Mouse (Mus musculus) embryonic facial prominence, embryonic 10.5 days (tissue): Measurements from ENCODE around the gene Lamtor5. TPM values are rescaled to one million over a fixed set of nuclear protein-coding genes. Genes with fewer than 3 reads are reported as not detected.
"Not testable (repeated sequence)": the region's sequence is repeated elsewhere in the genome, so short reads cannot be mapped to it uniquely, and the experiment has no call there.

ENCODE experiments used
- DNase-seq: peaks from one replicate; pipeline ENCODE4 v3.0.0-alpha.2; 2017; ENCODE audit warnings: low spot score
- H3K27ac ChIP-seq: fragments of 300-500 bp; sonication (generic); replicated peaks from 2 replicates; pipeline ENCODE4 v1.5.1; 2016; ENCODE audit warnings: mild to moderate bottlenecking
- H3K27me3 ChIP-seq: fragments of 300-500 bp; sonication (generic); replicated peaks from 2 replicates; pipeline ENCODE4 v1.6.1; 2016; ENCODE audit warnings: low read depth, mild to moderate bottlenecking; ENCODE audit not compliant: poor library complexity, severe bottlenecking
- H3K36me3 ChIP-seq: fragments of 300-500 bp; sonication (generic); replicated peaks from 2 replicates; pipeline ENCODE4 v1.6.1; 2016; ENCODE audit warnings: mild to moderate bottlenecking, moderate library complexity
- H3K4me1 ChIP-seq: fragments of 300-500 bp; sonication (generic); 2 replicates; pipeline ENCODE4 v1.6.1; 2016
- H3K4me3 ChIP-seq: fragments of 300-500 bp; sonication (generic); 2 replicates; pipeline ENCODE4 v1.5.1; 2016; ENCODE audit warnings: mild to moderate bottlenecking, moderate library complexity
- H3K9me3 ChIP-seq: fragments of 300-500 bp; sonication (generic); 2 replicates; pipeline ENCODE4 v1.6.1; 2016; ENCODE audit warnings: mild to moderate bottlenecking
- WGBS: fragments of 180-500 bp; shearing (Covaris S2); methylation state at CpG from one replicate; pipeline ENCODE4 v1.1.7; 2016; 5-methylcytosine and 5-hydroxymethylcytosine counted together
- polyA plus RNA-seq: library from polyadenylated mRNA; unstranded; fragments of >200 nt; fragmentation: Nextera tagmentation; extraction: Ambion mirVana; gene quantifications from 2 replicates; pipeline ENCODE4 v1.2.1, GENCODE M21; 2016

The Lamtor5 gene
- polyA plus RNA-seq, 1 experiment from 2014 or later: 191 TPM

GRCm38 (mm10) chr3:107275996-107276395 lies 2.7 kb upstream of the Lamtor5 start:
- no peak for DNase-seq
- Histone ChIP-seq H3K36me3 (no peaks in the 10 kb centered on the region), H3K9me3 (no peaks in the 10 kb centered on the region), H3K27me3 (no peaks in the 10 kb centered on the region; the same call in 1 of the 2 replicates), H3K4me3 (no peak overlapping the region), H3K27ac (no peak overlapping the region), H3K4me1 (peaks cover 12% of the 10 kb centered on the region)
- 62% methylated on average over 4 of the region's 4 CpGs for WGBS

GRCm38 (mm10) chr3:107276626-107277025 lies 2.0 kb upstream of the Lamtor5 start:
- H3K36me3 ChIP-seq: no peaks in the 10 kb centered on the region
- no peak for DNase-seq
- H3K27ac ChIP-seq: no peak overlapping the region
- WGBS: 82% methylated on average over 3 of the region's 3 CpGs
- H3K9me3 ChIP-seq: no peaks in the 10 kb centered on the region
- no peak overlapping the region for H3K4me3 ChIP-seq
- no peaks in the 10 kb centered on the region; the same call in 1 of the 2 replicates for H3K27me3 ChIP-seq
- H3K4me1 ChIP-seq: peaks cover 12% of the 10 kb centered on the region

GRCm38 (mm10) chr3:107286123-107286522 lies 7.5 kb downstream of the Lamtor5 start:
- H3K36me3 ChIP-seq: peaks cover 37% of the 10 kb centered on the region
- H3K27me3 ChIP-seq: no peaks in the 10 kb centered on the region
- no peaks in the 10 kb centered on the region for H3K9me3 ChIP-seq
- no peak for DNase-seq
- H3K4me1 ChIP-seq: peaks cover 7% of the 10 kb centered on the region
- H3K27ac ChIP-seq: no peak overlapping the region
- no peak overlapping the region for H3K4me3 ChIP-seq
- 82% methylated on average over 2 of the region's 2 CpGs for WGBS

GRCm38 (mm10) chr3:107287346-107287745 lies 8.7 kb downstream of the Lamtor5 start:
- no peak overlapping the region for H3K27ac ChIP-seq
- H3K9me3 ChIP-seq: no peaks in the 10 kb centered on the region
- H3K4me3 ChIP-seq: no peak overlapping the region
- H3K36me3 ChIP-seq: peaks cover 31% of the 10 kb centered on the region
- peaks cover 15% of the 10 kb centered on the region for H3K4me1 ChIP-seq
- DNase-seq: no peak
- no peaks in the 10 kb centered on the region for H3K27me3 ChIP-seq

DNA sequence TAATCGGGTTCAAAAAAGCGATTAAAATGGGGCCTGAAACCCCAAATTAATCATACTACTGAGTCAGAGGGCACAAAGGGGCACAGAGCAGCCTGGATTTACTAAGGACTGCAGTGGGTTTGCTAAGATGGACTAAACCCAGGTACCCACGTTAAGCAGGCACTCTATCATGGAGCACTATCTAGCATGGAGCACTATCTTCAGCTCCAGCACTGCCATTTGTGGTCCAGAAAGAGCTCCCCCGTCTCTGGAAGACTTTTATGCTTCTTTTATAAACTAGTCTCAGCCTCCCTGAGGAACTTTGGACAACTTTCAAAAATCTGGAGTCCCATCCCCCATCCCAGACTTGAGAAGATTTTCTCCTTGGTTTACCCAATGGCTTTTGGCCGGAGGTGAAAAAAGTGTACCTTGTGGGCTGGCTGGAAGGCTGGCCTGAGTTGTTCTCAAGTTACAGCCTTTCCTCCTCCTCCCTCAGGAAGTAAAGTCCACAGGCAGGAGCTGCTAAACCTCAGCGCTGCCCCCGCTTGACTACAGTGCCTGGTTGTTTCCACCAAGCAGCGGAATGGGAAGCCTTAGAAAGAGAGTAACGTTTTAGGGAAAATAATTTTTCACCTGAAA lies 12.2 kb downstream of the Lamtor5 start, which contains the start of gene Slc16a4:
Gene Slc16a4 (plus strand): TSS at position 467 of the 618 bp plus-strand sequence.
- DNase-seq: peak; percentile 70
- Histone ChIP-seq H3K4me3 (no peak within 1 kb of the TSS), H3K4me1 (peaks cover 15% of the 10 kb centered on the region), H3K9me3 (no peaks in the 10 kb centered on the region), H3K27me3 (no peaks in the 10 kb centered on the region), H3K36me3 (peaks cover 16% of the 10 kb centered on the region; the same call in 1 of the 2 replicates), H3K27ac (peak within 1 kb of the TSS; percentile 48)
- WGBS: 25% methylated on average over 9 of the region's 9 CpGs

GRCm38 (mm10) chr3:107295672-107296360 lies 17.2 kb downstream of the Lamtor5 start:
- Histone ChIP-seq H3K27me3 (no peaks in the 10 kb centered on the region), H3K4me1 (peaks cover 11% of the 10 kb centered on the region), H3K27ac (no peak overlapping the region), H3K4me3 (no peak overlapping the region), H3K36me3 (peaks cover 21% of the 10 kb centered on the region; the same call in 1 of the 2 replicates), H3K9me3 (no peaks in the 10 kb centered on the region)
- 89% methylated on average over 5 of the region's 5 CpGs for WGBS
- no peak for DNase-seq

DNA sequence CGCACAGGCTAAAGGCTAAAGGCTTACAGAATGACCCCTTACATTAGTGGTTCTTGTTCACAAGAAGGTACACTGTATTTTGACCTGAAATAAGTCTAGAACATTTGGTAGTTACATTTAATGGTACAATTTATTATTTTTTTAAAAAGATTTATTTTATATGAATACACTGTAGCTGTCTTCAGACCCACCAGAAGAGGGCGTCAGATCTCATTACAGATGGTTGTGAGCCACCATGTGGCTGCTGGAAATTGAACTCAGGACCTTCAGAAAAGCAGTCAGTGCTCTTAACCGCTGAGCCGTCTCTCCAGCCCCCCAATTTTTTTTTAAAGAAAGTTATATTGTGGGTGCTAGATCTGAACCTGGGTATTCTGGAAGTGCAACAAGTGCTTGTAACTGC lies 18.3 kb downstream of the Lamtor5 start:
- not testable (repeated sequence) for H3K9me3 ChIP-seq, DNase-seq, H3K27ac ChIP-seq, H3K27me3 ChIP-seq, H3K4me1 ChIP-seq, H3K4me3 ChIP-seq
- H3K36me3 ChIP-seq: peaks cover 32% of the 10 kb centered on the region
- 69% methylated on average over 4 of the region's 4 CpGs for WGBS

- Histone ChIP-seq H3K9me3 (no peaks in the 10 kb centered on the region), H3K36me3 (peaks cover 86% of the 10 kb centered on the region), H3K27me3 (no peaks in the 10 kb centered on the region), H3K27ac (no peak overlapping the region), H3K4me3 (no peak overlapping the region), H3K4me1 (no peaks in the 10 kb centered on the region)
- 93% methylated on average over 3 of the region's 3 CpGs for WGBS
- no peak for DNase-seq
Observed at GRCm38 (mm10) chr3:107317338-107317737, 38.7 kb downstream of the Lamtor5 start.

- Histone ChIP-seq H3K27me3 (no peaks in the 10 kb centered on the region), H3K4me3 (no peak overlapping the region), H3K4me1 (peaks cover 27% of the 10 kb centered on the region), H3K36me3 (peaks cover 88% of the 10 kb centered on the region), H3K9me3 (no peaks in the 10 kb centered on the region), H3K27ac (no peak overlapping the region)
- no peak for DNase-seq
- WGBS: 96% methylated on average over 2 of the region's 2 CpGs
Observed at GRCm38 (mm10) chr3:107321141-107321540, 42.5 kb downstream of the Lamtor5 start.

DNA sequence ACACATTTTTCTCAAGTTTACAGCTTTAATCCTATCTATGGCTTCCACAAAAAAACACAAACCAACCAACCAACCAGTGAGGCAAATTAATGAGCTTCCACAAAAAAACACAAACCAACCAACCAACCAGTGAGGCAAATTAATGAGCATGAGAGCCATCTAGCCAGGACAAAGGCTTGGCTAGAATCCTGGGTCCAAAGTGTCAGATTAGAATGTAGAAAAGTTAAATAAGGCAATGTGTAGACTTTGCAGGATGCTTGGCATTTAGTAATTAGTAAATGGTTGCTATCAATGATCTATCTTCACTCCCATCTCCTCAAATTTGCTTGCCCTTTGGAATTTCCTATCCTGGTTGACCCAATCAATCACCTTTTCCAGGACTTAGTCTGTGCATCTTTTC lies 43.1 kb downstream of the Lamtor5 start:
- Histone ChIP-seq H3K9me3 (no peaks in the 10 kb centered on the region), H3K36me3 (peaks cover 87% of the 10 kb centered on the region), H3K4me1 (peaks cover 27% of the 10 kb centered on the region)

DNA sequence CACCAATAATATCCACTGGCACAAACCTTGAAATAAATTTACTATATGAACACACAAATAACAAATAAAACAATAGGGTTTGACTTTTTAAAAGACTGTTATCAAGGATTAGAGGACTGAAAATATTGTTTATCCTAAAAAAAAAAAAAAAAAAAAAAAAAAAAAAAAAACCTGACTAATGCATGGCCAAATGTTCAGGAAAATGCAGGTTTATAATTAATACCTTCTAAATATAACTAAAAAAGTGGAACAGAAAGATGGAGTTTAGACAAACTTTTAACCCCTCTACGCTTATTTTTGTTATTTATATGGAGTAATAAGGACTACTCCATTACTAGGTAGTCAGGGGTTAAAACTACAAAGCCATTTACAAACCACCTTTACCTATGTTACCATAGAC lies 47.8 kb downstream of the Lamtor5 start:
- Histone ChIP-seq H3K4me1 (peaks cover 51% of the 10 kb centered on the region), H3K36me3 (peaks cover 95% of the 10 kb centered on the region), H3K27me3 (no peaks in the 10 kb centered on the region), H3K27ac (no peak overlapping the region), H3K9me3 (no peaks in the 10 kb centered on the region), H3K4me3 (no peak overlapping the region)
- WGBS: 96% methylated on average over 1 of the region's 1 CpGs
- no peak for DNase-seq

More for the DNA sequence above, 43.1 kb downstream of the Lamtor5 start:
- DNase-seq: no peak
- no peak overlapping the region for H3K27ac ChIP-seq
- H3K4me3 ChIP-seq: no peak overlapping the region
- H3K27me3 ChIP-seq: no peaks in the 10 kb centered on the region

GRCm38 (mm10) chr3:107330503-107331424 lies 52.1 kb downstream of the Lamtor5 start:
- Histone ChIP-seq H3K4me1 (peaks cover 45% of the 10 kb centered on the region), H3K27ac (no peak overlapping the region), H3K4me3 (peak overlapping the region; percentile 78), H3K27me3 (no peaks in the 10 kb centered on the region), H3K36me3 (peaks cover 60% of the 10 kb centered on the region), H3K9me3 (no peaks in the 10 kb centered on the region)
- WGBS: 88% methylated on average over 28 of the region's 28 CpGs
- no peak for DNase-seq
